Mouse (Mus musculus) spleen, adult 2 months (tissue): ENCODE results near the gene Akap13. TPM values are rescaled to one million over a fixed set of nuclear protein-coding genes. Genes with fewer than 3 reads are reported as not detected.

Source experiments
- DNase-seq, 2 experiments: peaks; one replicate each; pipeline versions ENCODE4 v3.0.0 to v3.0.0-alpha.2; 2012 to 2021; ENCODE audit warnings: low spot score in 2 of 2, low read depth in 1 of 2
- H3K27ac ChIP-seq: fragments of 200-500 bp; 2 replicates; pipeline ENCODE4 v1.5.1; 2012; ENCODE audit warnings: low read length, inconsistent platforms; ENCODE audit not compliant: insufficient read depth
- H3K27me3 ChIP-seq: fragments of 200-500 bp; 2 replicates; pipeline ENCODE4 v1.6.1; 2012; ENCODE audit warnings: mild to moderate bottlenecking, moderate library complexity, low read length, inconsistent platforms; ENCODE audit not compliant: control insufficient read depth, insufficient read depth
- H3K36me3 ChIP-seq: fragments of 200-500 bp; 2 replicates; pipeline ENCODE4 v1.6.1; 2012; ENCODE audit warnings: mild to moderate bottlenecking, low read length, inconsistent platforms; ENCODE audit not compliant: control insufficient read depth, insufficient read depth
- H3K4me1 ChIP-seq: fragments of 200-500 bp; 2 replicates; pipeline ENCODE4 v1.6.1; 2011; ENCODE audit warnings: inconsistent platforms; ENCODE audit not compliant: control insufficient read depth, insufficient read depth, insufficient read length
- H3K4me3 ChIP-seq: fragments of 200-500 bp; 2 replicates; pipeline ENCODE4 v1.5.1; 2011; ENCODE audit warnings: mild to moderate bottlenecking, inconsistent platforms; ENCODE audit not compliant: insufficient read depth, insufficient read length; ENCODE audit errors: extremely low read depth
- CTCF ChIP-seq: fragments of 200-500 bp; IDR thresholded peaks from 2 replicates; pipeline ENCODE4 v1.5.1; 2011; ENCODE audit warnings: mild to moderate bottlenecking, inconsistent platforms; ENCODE audit not compliant: insufficient read depth, insufficient read length, insufficient replicate concordance; ENCODE audit errors: extremely low read depth
- POLR2A ChIP-seq: fragments of 200-500 bp; IDR thresholded peaks from 2 replicates; pipeline ENCODE4 v1.6.1; 2011; ENCODE audit warnings: low read depth, low read length, inconsistent platforms
- WGBS: fragments of 180-500 bp; shearing (Covaris S2); methylation state at CpG from one replicate; pipeline ENCODE4 v1.1.7; 2018; 5-methylcytosine and 5-hydroxymethylcytosine counted together
- polyA plus RNA-seq: library from polyadenylated mRNA; depleted of rRNA; stranded (reverse); fragments of >200 nt; gene quantifications from 2 replicates; pipeline ENCODE4 v1.2.3, GENCODE M21; 2012

Gene Akap13
- polyA plus RNA-seq, 1 experiment, result 34.2 TPM

GRCm38 (mm10) chr7:75627831-75628230 lies 172.5 kb downstream of the Akap13 start:
- no peaks in the 10 kb centered on the region for H3K4me1 ChIP-seq
- H3K27ac ChIP-seq, result no peak overlapping the region
- DNase-seq, result no peak
- no peak for TF ChIP-seq POLR2A
- no peak for TF ChIP-seq CTCF
- peaks cover 7% of the 10 kb centered on the region for H3K36me3 ChIP-seq
- no peak overlapping the region for H3K4me3 ChIP-seq
- no peaks in the 10 kb centered on the region for H3K27me3 ChIP-seq
- 70% methylated on average over 2 of the region's 2 CpGs for WGBS

GRCm38 (mm10) chr7:75629669-75630068 lies 174.3 kb downstream of the Akap13 start:
- H3K27ac ChIP-seq, result no peak overlapping the region
- TF ChIP-seq CTCF (no peak), POLR2A (no peak)
- no peak overlapping the region for H3K4me3 ChIP-seq
- H3K36me3 ChIP-seq, result peaks cover 7% of the 10 kb centered on the region
- H3K27me3 ChIP-seq, result no peaks in the 10 kb centered on the region
- peaks cover 2% of the 10 kb centered on the region; the same call in 1 of the 2 replicates for H3K4me1 ChIP-seq
- 88% methylated on average over 4 of the region's 4 CpGs for WGBS
- DNase-seq, result no peak

- no peaks in the 10 kb centered on the region for H3K27me3 ChIP-seq
- DNase-seq, result no peak
- H3K36me3 ChIP-seq, result peaks cover 6% of the 10 kb centered on the region
- peaks cover 2% of the 10 kb centered on the region; the same call in 1 of the 2 replicates for H3K4me1 ChIP-seq
- no peak overlapping the region for H3K4me3 ChIP-seq
- no peak for TF ChIP-seq POLR2A
- TF ChIP-seq CTCF, result no peak
- no peak overlapping the region for H3K27ac ChIP-seq
- 55% methylated on average over 3 of the region's 3 CpGs for WGBS
Measured at GRCm38 (mm10) chr7:75632941-75633340, 177.6 kb downstream of the Akap13 start.

GRCm38 (mm10) chr7:75633393-75633792 lies 178.1 kb downstream of the Akap13 start:
- Histone ChIP-seq H3K4me1 (peaks cover 2% of the 10 kb centered on the region; the same call in 1 of the 2 replicates), H3K36me3 (peaks cover 6% of the 10 kb centered on the region), H3K4me3 (no peak overlapping the region), H3K27me3 (no peaks in the 10 kb centered on the region), H3K27ac (no peak overlapping the region)
- TF ChIP-seq CTCF (no peak), POLR2A (no peak)
- DNase-seq, result no peak

- TF ChIP-seq CTCF (no peak), POLR2A (no peak)
- WGBS, result 89% methylated on average over 7 of the region's 7 CpGs
- Histone ChIP-seq H3K36me3 (peaks cover 6% of the 10 kb centered on the region), H3K27me3 (no peaks in the 10 kb centered on the region), H3K4me1 (peaks cover 4% of the 10 kb centered on the region), H3K4me3 (no peak overlapping the region), H3K27ac (no peak overlapping the region)
- DNase-seq, result no peak
Measured at GRCm38 (mm10) chr7:75633807-75634526, 178.6 kb downstream of the Akap13 start.

GRCm38 (mm10) chr7:75638769-75639168 lies 183.4 kb downstream of the Akap13 start:
- Histone ChIP-seq H3K4me1 (peaks cover 9% of the 10 kb centered on the region), H3K4me3 (no peak overlapping the region), H3K36me3 (peaks cover 3% of the 10 kb centered on the region; the same call in 1 of the 2 replicates), H3K27ac (no peak overlapping the region), H3K27me3 (no peaks in the 10 kb centered on the region)
- 22% methylated on average over 3 of the region's 3 CpGs for WGBS
- TF ChIP-seq CTCF, result no peak
- no peak for TF ChIP-seq POLR2A
- DNase-seq, result peak in 1 of 2 experiments; percentile 23

- peak; percentile 57 to 81 for DNase-seq
- 36% methylated on average over 3 of the region's 3 CpGs for WGBS
- H3K36me3 ChIP-seq, result peaks cover 3% of the 10 kb centered on the region; the same call in 1 of the 2 replicates
- peaks cover 11% of the 10 kb centered on the region for H3K4me1 ChIP-seq
- no peaks in the 10 kb centered on the region for H3K27me3 ChIP-seq
- TF ChIP-seq CTCF (peak; percentile 53; the same call in 1 of the 2 replicates), POLR2A (no peak)
- no peak overlapping the region for H3K4me3 ChIP-seq
- H3K27ac ChIP-seq, result no peak overlapping the region
Measured at GRCm38 (mm10) chr7:75639541-75639940, 184.2 kb downstream of the Akap13 start.
